Mouse (Mus musculus) adrenal gland, adult (tissue): ENCODE measurements around the gene Bnc1.

ENCODE experiments used
- DNase-seq, 2 experiments: peaks; one replicate each; pipeline ENCODE4 v3.0.0; 2022 to 2023; ENCODE audit warnings: low spot score in 1 of 2; ENCODE audit not compliant: inconsistent age in 2 of 2

Bnc1 gene

DNA sequence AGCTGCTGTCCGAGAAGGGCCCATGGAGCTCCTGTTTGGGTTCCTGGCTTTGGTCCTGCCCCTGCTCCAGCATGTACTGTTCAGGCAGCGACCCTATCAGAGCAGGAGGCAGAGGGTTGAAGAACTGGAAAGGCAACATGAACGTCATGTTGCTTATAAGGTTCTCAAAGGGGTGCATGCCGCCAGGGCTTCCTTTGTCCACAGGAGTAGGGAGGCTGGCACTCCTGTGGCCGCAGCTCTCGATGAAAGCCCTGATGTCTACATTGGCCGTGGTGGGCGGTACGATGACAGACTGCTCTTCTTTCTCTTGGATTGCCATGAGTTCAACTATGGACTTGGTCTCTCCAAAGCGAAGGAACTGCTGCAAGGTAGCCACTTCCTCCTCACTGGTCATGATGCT, 17.5 kb downstream of the Bnc1 start:
- DNase-seq: no peak

DNA sequence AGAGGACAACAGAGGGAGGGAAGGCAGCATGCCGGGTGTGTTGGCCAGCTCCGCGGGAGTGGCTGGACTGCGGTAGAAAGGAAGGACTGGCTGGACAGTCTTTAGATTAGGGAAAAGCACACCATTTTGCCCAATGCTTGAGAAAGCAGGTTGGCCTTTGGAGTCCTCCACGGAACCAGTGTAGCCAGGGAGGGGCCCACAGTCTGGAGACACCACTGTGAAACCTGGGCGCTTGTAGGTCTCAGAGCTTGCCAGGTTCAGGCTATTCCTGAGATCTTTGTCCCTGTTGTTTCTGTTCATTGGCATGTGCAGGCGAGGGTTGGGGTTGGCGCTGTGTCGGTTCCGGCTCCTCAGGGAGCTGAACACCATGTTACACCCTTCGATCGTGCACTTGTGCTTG, 18.2 kb downstream of the Bnc1 start:
- no peak for DNase-seq

DNA sequence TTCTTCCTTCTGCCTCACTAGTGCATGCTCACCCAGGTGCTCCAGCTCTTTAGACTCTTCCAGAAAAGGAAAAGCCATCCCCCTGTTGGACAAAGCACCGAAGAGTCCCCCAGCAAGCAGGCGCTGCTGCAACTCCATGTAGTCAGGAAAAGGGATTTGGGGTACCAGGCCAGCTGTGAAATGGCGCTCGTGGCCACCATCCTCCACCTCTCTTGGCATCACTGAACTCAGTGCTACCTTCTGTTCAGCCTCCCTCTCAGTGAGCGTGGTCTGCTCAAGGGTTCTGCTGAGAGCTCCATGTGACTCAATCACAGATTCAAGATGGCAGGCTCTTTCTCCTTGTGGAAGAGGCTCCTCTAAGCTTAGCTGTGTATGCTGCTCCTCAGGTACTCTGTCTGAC, 18.8 kb downstream of the Bnc1 start:
- DNase-seq: no peak

DNA sequence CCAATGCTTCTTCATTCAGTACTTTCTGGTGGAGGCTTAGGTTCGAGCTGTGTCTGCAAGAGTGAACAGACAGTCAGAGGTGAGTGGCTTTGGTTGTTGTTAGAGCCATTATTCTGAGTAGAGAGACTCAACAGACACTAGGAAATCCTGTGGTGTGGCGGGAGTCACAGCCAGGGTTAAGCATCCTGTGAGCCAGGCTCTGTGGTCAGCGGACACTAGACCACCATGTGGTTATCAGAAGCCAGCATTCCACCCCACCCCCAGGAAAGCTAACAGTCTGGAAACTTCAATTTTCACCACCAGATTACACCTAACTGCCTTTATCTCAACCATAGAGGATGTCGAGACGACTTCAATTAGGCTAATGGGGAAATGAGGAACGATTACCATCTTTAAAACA, 23.1 kb downstream of the Bnc1 start:
- DNase-seq: no peak

DNA sequence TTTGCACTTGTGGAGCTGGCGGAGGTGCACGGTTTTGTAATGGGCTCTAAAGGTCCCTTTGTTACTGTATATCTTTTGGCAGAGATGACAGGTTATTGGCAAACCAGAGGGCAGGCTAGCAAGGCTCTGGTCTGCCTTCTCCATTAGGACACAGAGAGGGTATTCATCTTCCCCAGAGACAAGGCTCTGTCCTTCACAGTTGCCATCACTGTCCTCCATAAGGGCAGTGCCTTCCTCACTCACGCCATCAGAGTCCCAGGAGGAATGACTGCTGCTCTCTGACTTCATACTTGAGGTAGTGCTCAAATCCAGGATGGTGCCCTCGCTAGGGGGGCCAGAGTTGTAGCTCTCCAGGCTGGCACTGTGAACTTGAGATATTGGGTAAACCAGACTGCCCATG, 23.6 kb downstream of the Bnc1 start:
- peak in 1 of 2 experiments; percentile 31 for DNase-seq

DNA sequence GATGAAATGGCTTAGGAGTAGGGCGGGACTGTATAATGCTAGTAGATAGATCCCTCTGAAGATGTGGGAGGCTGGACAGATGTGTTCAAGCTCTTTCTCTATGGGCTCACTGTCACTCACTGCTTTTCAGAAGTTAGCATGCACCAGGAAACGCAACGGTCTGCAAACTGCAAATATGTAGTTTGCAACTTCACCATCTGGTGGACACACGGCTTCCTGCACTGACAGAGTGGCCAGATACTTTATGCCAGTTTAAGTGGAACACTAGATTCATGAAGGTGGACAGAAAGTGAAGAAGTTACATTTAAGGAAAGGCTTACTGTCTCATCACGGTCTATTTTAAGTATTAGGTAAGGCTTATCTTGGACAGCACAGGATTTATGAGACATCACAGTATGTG, 25.9 kb downstream of the Bnc1 start:
- DNase-seq: no peak

DNA sequence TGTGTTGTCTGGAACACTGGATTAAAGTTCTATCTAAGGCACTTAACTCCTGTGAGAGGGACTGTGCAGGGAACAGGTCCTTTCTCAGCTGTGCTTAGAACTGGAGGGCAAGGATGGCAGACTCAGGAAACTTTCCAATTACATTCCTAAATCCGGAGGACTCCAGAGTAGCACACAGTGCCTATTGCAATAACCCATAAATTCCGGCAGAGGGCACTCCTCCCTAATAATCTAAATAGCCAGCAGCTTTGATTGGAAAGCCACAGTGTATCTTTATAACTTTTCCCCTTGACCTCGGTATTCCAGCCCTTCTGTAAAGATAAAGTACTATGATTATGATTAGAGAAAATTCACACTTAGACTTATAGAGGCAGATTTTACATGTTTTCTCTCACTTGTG, 32.4 kb downstream of the Bnc1 start:
- peak; percentile 12 to 79 for DNase-seq

DNA sequence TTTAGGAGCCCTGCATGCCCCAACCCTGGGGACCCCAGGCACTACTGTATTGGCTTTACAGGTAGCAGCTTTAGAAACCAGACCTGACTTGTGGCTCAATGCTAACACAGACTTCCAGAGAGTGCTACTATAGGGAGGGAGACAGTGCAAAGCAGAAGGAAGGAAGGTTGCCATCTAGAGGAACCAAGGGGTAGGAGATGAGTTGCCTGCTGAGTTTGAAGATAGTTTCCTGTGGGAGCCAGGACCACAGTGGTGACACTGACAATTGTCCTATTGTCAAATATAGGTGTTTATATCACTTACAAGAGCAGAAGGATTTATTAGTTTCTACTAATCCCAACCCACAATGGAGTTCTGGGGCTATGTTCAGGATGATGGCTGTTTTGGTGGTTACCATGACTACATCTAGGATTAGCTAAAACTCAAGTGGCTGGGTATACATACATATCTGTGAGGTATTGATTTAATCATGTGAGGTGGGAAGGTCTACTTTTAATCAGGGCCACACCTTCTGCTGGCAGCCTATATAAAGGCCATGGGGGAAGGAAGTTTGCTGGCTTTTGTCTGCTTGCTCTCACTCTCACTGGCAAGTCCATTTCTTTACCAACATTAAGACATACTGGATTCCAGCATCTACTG, 37.8 kb downstream of the Bnc1 start:
- peak; percentile 12 to 74 for DNase-seq

DNA sequence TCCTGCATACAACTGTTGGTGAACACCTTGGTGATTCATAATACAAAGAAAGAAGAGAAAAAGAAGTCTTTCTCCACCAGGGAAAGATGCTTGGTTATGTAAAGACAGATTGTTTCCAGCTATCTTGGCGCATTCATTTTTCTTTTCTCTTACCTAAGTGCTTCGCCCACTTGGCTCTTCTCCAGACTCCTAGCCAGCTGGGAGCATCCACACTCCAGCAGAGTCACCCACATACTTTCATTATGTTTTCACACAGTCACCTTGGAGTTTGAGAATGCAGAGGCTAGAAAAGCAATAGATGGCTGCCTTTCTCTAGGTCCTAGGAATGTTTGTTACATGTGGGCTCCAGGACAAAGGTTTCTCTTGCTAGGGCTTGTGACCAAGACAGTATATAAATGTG, 41.6 kb downstream of the Bnc1 start:
- no peak for DNase-seq

DNA sequence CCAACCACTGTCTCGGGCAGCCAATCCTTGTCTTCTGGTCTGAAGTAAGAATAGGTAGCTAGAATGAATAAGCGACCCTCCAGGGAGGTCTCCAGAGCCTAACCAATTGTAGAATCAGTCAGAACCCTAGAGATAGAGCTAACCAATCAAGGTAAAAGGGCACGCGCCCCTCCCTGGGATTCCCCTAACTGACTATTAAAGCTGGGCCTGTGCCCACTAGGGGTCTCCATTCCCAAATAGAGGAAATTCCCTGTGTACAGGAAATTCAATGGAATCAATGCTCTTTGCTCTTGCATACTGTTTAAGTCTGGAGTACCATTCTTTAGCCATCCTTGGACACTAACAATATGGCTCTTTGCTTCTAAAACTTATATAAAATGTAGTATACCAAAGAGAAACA, 46.7 kb downstream of the Bnc1 start:
- no peak for DNase-seq

DNA sequence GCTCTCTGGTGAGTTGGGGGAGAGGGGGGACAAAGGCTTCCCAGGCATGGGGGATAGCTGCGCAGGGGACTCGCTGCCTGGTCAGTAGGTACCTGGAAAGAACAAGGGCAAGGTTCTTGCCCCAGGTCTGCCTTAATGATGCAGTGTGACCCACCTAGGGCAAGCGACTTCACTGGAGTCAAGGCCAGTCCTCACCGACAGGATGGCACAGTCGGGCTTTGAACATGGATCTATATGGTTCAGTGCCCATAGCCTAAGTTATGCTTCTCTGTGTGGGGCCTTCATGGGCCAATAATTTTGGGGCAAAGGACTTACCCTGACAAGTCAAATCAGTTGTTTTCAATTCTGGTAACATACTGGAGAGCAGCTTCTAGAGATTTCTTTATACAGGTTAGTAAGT, 57.3 kb downstream of the Bnc1 start:
- DNase-seq: no peak

DNA sequence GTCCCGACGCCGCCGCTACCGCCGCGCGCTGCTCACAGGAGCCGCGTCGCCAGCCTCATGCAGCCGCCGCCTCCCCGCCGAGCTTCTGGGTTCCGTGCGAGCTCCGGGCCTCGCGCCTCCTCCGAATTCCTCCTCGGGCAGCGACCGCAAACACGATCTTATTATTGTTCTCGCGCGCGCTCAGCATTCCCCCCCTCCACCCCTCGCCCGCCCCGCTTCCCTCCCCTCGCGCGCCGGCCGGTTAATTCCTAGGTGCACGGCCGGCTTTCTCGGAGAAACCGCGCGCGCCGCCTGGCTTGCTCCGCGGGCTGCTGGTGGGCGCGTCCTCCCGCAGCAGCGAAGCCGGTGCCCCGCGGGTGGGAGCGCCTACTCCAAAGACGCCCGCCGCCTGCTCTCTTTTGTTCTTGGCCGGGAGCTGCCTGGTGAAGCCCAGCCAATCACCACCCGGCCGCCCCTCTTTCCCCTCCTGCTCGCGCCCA, 57.8 kb downstream of the Bnc1 start, which contains the start of gene Hdgfl3:
Gene Hdgfl3 (minus strand): TSS at position 207 of the 479 bp plus-strand sequence.
- DNase-seq: peak; percentile 84 to 92

DNA sequence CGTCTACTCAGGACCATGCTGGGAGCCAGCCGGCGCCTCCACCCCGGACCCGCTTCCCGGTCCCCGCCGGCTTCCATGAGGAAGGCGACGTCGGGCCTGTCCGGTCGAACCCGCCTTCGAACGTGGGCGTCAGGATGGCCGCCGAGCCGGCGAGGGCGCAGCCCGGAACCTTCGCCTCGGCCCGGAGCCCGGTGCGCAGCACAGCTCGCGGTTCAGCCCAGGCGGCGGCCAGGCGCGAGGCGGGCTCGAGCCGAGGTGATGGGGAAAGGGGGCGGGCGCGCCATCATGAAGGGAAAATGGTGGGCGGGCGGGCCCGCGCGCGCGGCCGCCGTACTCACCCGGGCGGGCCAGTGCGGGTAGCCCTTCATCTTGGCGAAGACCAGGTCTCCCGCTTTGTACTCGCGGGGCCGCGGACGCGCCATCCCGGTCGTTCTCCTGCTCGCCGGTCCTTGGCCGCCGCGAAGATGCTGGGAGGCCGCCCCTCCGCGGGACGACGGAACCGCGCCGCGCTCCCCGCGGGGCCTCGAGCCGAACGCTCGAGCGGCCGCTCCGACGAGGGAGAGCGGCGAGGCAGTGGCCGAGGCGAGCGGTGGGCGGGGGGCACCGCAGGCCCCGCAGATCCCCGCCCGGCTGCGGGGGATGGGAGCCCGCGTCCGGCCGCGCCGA, 58.4 kb downstream of the Bnc1 start:
- peak; percentile 61 to 84 for DNase-seq

DNA sequence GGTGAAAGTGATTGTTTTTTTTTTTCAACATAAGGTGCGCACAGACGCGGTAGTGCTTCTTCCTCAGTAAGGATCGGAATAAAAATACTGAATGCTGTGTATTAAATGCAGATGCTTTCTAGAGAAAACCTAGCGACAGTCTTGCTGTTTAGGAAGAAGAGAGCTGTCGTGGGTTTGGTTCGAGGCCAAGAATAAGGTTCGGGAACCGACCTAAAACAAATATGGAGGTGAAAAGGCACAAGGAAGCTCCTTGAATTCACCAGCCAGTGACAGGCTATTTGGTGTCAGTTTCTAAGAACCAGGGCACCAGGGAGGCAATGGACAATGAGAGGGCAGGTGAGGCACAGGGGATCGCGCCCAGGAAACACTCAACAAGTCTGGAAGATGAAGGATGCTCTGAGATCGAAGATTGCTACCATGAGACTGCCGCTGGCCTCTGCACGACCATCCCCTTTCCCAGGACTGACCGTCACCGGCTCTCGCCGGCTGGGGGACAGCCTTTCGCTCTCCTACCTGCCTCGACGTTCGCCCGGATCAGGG, 59.0 kb downstream of the Bnc1 start:
- no peak for DNase-seq

DNA sequence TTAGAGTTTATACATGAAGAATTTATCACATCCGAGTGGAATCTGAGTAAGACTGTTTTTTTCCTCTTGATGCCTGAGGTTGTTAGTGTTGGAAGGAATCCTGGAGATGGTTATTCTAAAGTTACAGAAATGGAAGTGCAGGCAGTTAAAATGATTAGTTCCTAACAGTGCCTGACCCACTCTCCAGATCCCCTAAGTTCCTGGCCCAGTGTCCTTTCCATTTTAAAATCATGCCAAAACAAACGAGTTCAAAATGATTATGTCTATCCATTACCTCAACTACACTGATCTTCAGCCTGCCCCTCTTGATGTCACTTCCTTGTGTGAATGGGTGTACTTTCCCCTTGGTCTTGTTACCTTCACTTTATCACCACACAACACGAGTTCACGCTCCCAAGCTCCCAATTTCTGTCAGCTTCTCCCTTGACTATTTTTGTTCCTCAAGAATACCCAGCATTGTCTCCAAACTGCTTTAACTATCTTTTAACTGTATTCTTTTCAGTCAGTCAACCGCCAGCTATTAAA, 59.5 kb downstream of the Bnc1 start:
- DNase-seq: no peak

DNA sequence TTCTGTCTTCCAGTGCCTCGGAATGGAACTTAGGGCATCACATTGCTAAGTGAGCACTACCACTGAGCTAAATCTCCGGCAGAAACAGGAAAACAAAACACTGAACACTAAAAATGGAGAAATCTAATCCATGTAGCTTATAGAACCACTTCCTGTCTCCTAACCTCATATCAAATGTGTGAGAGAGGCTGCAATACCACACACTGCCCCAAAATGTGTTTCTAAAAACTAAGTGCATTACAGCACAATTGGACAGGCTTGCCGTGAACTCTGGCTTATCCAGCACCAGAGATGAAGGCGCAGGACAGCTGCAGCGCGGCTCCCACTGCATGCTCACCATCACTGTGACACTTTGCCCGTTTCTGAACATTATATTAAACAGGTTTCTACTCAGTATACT, 63.1 kb downstream of the Bnc1 start:
- DNase-seq: no peak

DNA sequence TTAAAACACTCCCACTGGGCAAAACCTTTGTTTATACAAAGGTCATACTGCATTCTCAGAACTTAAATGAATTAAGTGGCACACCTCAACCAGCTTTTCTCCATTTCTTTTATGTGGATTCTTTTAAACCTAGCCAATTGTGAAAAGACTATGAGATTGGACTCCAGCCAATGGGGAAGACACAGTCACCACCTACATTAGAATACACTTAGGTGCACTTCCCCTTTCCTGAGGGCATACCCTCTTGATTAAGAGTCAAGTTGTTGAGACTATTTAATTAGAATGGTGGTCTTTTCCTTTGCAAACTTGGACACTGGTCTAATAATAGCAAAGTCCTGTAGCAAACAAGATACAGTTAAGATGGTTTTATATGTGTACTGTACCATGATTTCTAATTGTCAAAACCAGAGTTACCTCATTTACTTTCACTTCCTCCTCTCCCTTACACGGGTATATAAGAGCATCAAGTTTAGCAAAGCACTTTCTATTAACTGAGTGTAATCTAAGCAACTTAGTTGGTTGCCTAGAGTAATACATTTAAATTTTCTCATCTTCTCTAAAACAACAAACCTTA, 70.6 kb downstream of the Bnc1 start:
- DNase-seq: no peak

DNA sequence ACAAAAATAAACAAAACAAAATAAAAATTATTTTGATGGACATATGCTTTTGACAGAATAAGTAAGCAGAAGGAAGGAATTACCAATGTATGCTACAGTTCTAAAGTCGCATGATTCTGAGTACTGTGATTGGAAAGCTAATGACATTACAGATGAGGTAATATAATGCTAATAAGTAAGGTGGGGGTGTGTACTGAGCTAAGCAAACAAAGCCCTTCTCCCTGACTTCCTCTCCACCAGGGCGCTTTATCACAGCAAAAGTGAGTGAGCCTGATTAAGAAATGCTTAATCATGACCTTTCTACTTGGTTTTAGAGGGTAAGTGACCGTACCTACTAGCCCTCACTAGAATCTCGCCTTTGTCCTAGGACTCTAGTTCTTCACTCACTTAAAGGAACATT, 71.8 kb downstream of the Bnc1 start:
- no peak for DNase-seq

DNA sequence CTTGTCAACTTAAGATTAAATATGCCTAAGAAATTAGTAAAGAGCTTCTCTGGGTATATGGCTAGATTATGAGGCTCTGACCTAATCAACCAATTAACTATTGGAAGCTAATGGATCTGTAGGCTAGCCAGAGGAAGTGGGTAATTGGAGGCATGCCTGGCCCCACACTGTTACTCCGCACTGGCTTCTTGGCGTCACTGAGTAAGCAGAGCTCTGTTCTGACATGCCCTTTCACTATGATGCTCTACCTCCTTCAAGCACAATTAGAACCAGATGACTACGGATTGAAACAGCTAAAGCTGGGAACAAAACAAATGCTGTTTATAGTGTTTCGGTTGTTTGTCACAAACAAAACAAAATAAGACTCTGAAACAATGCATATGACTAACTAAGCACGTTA, 73.8 kb downstream of the Bnc1 start:
- DNase-seq: no peak
